Mouse (Mus musculus): Measurements from ENCODE around the gene Fmo9. TPM values are rescaled to one million over a fixed set of nuclear protein-coding genes. Genes with fewer than 3 reads are reported as not detected.

Gene Fmo9
- not detected for polyA plus RNA-seq (2014; fragmentation: Illumina TruSeq; extraction: RNeasy Lipid Tissue Mini Kit (QIAGEN cat#74804); ENCODE audit: low read depth, low replicate concordance)

DNA sequence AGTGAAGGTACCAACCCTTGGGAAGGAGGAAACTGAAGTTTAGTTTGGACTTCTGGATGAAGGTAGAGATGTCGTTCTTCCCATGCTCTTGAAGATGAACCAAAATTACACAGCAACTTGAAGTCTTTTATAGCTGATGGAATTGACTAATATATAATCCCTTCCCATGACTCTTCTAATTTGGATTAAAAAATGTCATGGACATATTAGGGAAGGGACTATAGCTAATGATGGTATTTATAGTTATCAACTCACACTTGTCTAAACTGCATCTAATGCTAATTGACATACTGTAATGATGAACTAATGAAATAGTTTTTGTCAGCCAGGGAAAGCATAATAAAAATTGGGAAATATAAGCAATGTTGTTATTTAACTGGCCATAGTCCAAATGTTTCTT, at the start of gene Fmo9:
TSS of gene Fmo9 (minus strand) at position 101 of the 400 bp plus-strand sequence.

DNA sequence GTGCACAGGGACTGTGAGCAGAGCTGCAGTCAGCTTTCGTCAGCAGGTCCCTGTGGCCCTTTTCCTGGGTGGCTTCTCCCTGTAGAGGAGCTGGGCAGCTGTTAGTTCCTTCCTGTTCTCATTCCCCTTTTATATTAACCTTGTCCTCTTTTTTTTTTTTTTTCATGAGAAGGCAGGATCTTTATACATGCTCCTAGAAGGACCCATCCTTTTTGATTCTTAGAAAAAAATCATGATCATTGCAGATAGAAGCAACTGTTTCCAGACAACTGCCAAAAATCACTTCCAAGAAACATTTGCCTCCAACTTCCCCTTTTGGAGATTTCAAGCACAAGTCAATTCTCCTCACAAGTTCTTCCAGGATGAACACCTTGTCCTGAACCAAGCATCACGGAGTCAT, 34.1 kb downstream of the Fmo9 start, which contains the start of gene Gm4847:
TSS of gene Gm4847 (minus strand) at position 101 of the 400 bp plus-strand sequence.

Other genes starting within 250 kb of the Fmo9 start
- not detected for gene Gm4846, start 184.3 kb downstream of the Fmo9 start, polyA plus RNA-seq (2014; fragmentation: Illumina TruSeq; extraction: RNeasy Lipid Tissue Mini Kit (QIAGEN cat#74804); ENCODE audit: low read depth, low replicate concordance)
- not detected for gene Gm4847, start 34.2 kb downstream of the Fmo9 start, polyA plus RNA-seq (2014; fragmentation: Illumina TruSeq; extraction: RNeasy Lipid Tissue Mini Kit (QIAGEN cat#74804); ENCODE audit: low read depth, low replicate concordance)